Mouse (Mus musculus) midbrain, embryonic 11.5 days (tissue): ENCODE data around the gene Atg7. TPM values are rescaled to one million over a fixed set of nuclear protein-coding genes. Genes with fewer than 3 reads are reported as not detected.

Experiments used
- ATAC-seq: fragments of 200-750 bp; cut with Nextera tagmentation; 2 replicates; pipeline ENCODE4 v1.8.0; 2017; ENCODE audit warnings: moderate TSS enrichment, moderate library complexity; ENCODE audit not compliant: low FRiP score
- DNase-seq: peaks from one replicate; pipeline ENCODE4 v3.0.0; 2015; ENCODE audit warnings: low spot score; ENCODE audit errors: missing footprints
- H3K27ac ChIP-seq: fragments of 300-500 bp; sonication (generic); 2 replicates; pipeline ENCODE4 v1.5.1; 2014; ENCODE audit warnings: low read depth, low read length
- H3K27me3 ChIP-seq: fragments of 300-500 bp; sonication (generic); 2 replicates; pipeline ENCODE4 v1.6.1; 2014; ENCODE audit warnings: mild to moderate bottlenecking, low read length, moderate library complexity, mixed read lengths; ENCODE audit not compliant: control insufficient read depth, insufficient read depth
- H3K36me3 ChIP-seq: fragments of 300-500 bp; sonication (generic); 2 replicates; pipeline ENCODE4 v1.6.1; 2014; ENCODE audit warnings: mild to moderate bottlenecking, low read length, moderate library complexity, mixed read lengths; ENCODE audit not compliant: control insufficient read depth, insufficient read depth
- H3K4me1 ChIP-seq: fragments of 300-500 bp; sonication (generic); 2 replicates; pipeline ENCODE4 v1.6.1; 2014; ENCODE audit warnings: low read length; ENCODE audit not compliant: control insufficient read depth, insufficient read depth
- H3K4me2 ChIP-seq: fragments of 300-500 bp; sonication (generic); 2 replicates; pipeline ENCODE4 v1.6.1; 2014; ENCODE audit warnings: mild to moderate bottlenecking, moderate library complexity
- H3K4me3 ChIP-seq: fragments of 300-500 bp; sonication (generic); 2 replicates; pipeline ENCODE4 v1.5.1; 2014; ENCODE audit warnings: low read depth, low read length
- H3K9ac ChIP-seq: fragments of 300-500 bp; sonication (generic); 2 replicates; pipeline ENCODE4 v1.6.1; 2014; ENCODE audit warnings: low read length
- H3K9me3 ChIP-seq: fragments of 300-500 bp; sonication (generic); 2 replicates; pipeline ENCODE4 v1.6.1; 2016; ENCODE audit warnings: low read length; ENCODE audit not compliant: control insufficient read depth
- WGBS: fragments of 180-500 bp; shearing (Covaris S2); extraction: QIAGEN DNeasy Blood & Tissue Kit; methylation state at CpG from one replicate; pipeline ENCODE4 v1.1.7; 2014; 5-methylcytosine and 5-hydroxymethylcytosine counted together
- polyA plus RNA-seq: library from polyadenylated mRNA; unstranded; fragments of >200 nt; fragmentation: Nextera tagmentation; extraction: Ambion mirVana; gene quantifications from 2 replicates; pipeline ENCODE4 v1.2.1, GENCODE M21; 2014

The Atg7 gene
- polyA plus RNA-seq, 1 experiment from 2014 or later: 17.6 TPM

GRCm38 (mm10) chr6:114836433-114836832 is 193.5 kb downstream of the Atg7 start:
- no peak overlapping the region for H3K27ac ChIP-seq
- H3K27me3 ChIP-seq: no peaks in the 10 kb centered on the region

GRCm38 (mm10) chr6:114838872-114839271 is 196.0 kb downstream of the Atg7 start:
- WGBS: 84% methylated on average over 4 of the region's 4 CpGs
- no peak overlapping the region for H3K4me2 ChIP-seq
- no peaks in the 10 kb centered on the region for H3K27me3 ChIP-seq
- DNase-seq: no peak
- H3K9me3 ChIP-seq: no peaks in the 10 kb centered on the region
- no peak for ATAC-seq
- no peaks in the 10 kb centered on the region for H3K36me3 ChIP-seq
- H3K4me1 ChIP-seq: peaks cover 8% of the 10 kb centered on the region
- no peak overlapping the region for H3K27ac ChIP-seq
- H3K9ac ChIP-seq: no peak overlapping the region
- no peak overlapping the region for H3K4me3 ChIP-seq

More at GRCm38 (mm10) chr6:114836433-114836832, 193.5 kb downstream of the Atg7 start:
- Histone ChIP-seq H3K4me1 (peaks cover 8% of the 10 kb centered on the region), H3K9ac (no peak overlapping the region), H3K36me3 (no peaks in the 10 kb centered on the region), H3K4me3 (no peak overlapping the region), H3K4me2 (no peak overlapping the region), H3K9me3 (no peaks in the 10 kb centered on the region)
- 88% methylated on average over 3 of the region's 3 CpGs for WGBS
- ATAC-seq (no peak), DNase-seq (no peak)

DNA sequence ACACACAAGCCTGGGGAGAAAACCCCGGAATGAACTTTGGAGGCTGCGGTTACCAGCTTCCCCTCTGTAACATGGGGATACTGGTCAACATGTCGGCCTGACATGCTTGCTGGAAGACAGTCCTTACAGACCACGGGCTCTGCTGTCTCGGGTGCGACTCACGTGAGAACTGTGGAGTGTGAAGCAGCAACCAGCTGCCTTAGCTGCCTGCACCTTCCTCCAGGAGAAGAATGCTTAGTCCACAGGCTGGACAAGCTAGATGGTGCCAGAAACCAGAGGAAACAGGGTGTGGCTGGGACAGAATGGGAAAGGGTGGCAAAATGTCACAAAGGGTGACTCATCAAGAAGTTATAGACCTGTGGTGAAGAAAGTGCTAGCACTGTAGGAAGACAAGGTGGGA is 197.1 kb downstream of the Atg7 start:
- no peaks in the 10 kb centered on the region for H3K27me3 ChIP-seq
- no peaks in the 10 kb centered on the region for H3K9me3 ChIP-seq
- 90% methylated on average over 7 of the region's 7 CpGs for WGBS
- no peaks in the 10 kb centered on the region for H3K36me3 ChIP-seq
- DNase-seq (no peak), ATAC-seq (no peak)
- H3K4me1 ChIP-seq: peaks cover 8% of the 10 kb centered on the region
- no peak overlapping the region for H3K4me2 ChIP-seq
- no peak overlapping the region for H3K27ac ChIP-seq
- H3K9ac ChIP-seq: no peak overlapping the region
- no peak overlapping the region for H3K4me3 ChIP-seq

DNA sequence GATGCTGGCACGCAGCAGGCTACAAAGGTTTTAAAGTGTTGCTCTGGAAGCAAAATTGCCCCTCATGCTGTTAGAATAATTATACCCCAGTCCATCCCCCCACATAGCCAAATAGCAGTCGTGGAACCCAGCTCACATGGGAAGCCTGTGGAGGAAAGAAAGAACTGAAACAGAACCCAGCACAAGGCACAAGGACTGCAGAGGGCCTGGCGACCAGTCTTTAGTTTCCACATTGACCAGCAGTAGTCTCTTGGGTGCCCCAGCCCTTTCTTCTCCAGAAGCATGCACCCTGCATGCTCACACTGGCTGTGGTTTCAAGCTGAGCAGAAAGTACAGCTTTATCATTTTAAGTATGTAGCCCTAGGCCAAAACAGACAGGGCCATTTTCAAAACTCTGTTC is 199.2 kb downstream of the Atg7 start:
- Histone ChIP-seq H3K4me2 (no peak overlapping the region), H3K4me1 (peaks cover 13% of the 10 kb centered on the region)

DNA sequence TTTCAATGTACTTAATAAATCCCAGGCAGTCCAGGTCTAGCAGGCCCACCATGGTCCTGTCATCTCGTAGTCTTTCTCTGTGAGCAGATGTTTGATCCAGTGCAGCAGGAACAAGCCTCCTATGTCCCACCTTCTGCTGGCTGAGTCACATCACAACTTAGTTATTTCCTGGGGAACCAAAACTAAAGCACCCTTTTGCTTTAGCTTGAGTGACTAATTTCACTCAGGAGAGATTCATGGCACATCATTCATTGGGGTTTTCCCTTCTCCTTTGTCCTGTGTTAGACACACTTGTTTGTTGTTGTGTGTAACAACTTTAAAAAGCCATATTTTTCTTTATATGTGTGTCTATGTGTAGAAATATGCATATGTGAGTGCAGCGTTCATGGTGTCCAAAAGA is 200.0 kb downstream of the Atg7 start:
- no peaks in the 10 kb centered on the region for H3K36me3 ChIP-seq
- H3K27me3 ChIP-seq: no peaks in the 10 kb centered on the region
- H3K4me2 ChIP-seq: no peak overlapping the region
- 91% methylated on average over 2 of the region's 2 CpGs for WGBS
- ATAC-seq (no peak), DNase-seq (no peak)
- no peak overlapping the region for H3K4me3 ChIP-seq
- H3K9ac ChIP-seq: no peak overlapping the region
- no peaks in the 10 kb centered on the region for H3K9me3 ChIP-seq
- no peak overlapping the region for H3K27ac ChIP-seq
- H3K4me1 ChIP-seq: peaks cover 13% of the 10 kb centered on the region

More for the DNA sequence above, 199.2 kb downstream of the Atg7 start:
- H3K9me3 ChIP-seq: no peaks in the 10 kb centered on the region
- WGBS: 82% methylated on average over 3 of the region's 3 CpGs
- DNase-seq: no peak
- no peaks in the 10 kb centered on the region for H3K27me3 ChIP-seq
- no peak overlapping the region for H3K4me3 ChIP-seq
- H3K27ac ChIP-seq: no peak overlapping the region
- no peak for ATAC-seq
- no peak overlapping the region for H3K9ac ChIP-seq
- H3K36me3 ChIP-seq: no peaks in the 10 kb centered on the region

DNA sequence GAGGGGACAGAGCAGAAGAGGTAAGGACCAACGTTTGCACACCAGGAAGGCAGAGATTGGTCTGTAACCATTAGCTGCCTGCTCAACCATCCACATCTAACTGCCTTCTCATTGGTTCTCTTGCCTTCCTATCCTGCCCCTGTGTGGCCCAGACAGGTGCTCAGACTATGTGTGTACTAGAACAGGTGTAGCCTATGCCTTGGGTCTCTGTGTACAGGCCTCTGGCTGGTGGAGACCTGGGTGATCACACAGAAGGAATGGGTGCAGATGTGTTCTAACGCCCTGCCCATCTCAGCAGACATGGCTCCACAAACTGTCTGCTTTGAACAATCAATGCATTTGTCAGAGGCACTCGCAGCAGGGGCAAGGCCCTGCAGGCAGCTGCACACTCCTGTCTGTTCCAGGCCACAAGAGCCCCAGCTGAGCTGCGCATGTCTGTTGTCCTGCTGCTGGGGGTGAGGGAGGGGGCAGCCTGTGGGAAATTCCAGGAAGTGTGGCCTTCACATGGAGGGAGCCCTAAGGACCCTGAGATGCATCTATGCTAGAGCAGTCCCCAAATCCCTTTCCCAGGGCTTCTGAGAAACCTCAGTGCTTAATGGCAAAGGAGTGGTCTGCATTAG is 203.4 kb downstream of the Atg7 start:
- H3K4me1 ChIP-seq: peaks cover 10% of the 10 kb centered on the region
- peak; percentile 62; the same call in 1 of the 2 replicates for ATAC-seq
- DNase-seq: no peak
- no peaks in the 10 kb centered on the region for H3K9me3 ChIP-seq
- H3K4me3 ChIP-seq: no peak overlapping the region
- no peaks in the 10 kb centered on the region for H3K36me3 ChIP-seq
- H3K4me2 ChIP-seq: no peak overlapping the region
- no peak overlapping the region for H3K9ac ChIP-seq
- H3K27me3 ChIP-seq: no peaks in the 10 kb centered on the region
- 33% methylated on average over 4 of the region's 4 CpGs for WGBS
- H3K27ac ChIP-seq: peak overlapping the region; percentile 37; the same call in 1 of the 2 replicates

DNA sequence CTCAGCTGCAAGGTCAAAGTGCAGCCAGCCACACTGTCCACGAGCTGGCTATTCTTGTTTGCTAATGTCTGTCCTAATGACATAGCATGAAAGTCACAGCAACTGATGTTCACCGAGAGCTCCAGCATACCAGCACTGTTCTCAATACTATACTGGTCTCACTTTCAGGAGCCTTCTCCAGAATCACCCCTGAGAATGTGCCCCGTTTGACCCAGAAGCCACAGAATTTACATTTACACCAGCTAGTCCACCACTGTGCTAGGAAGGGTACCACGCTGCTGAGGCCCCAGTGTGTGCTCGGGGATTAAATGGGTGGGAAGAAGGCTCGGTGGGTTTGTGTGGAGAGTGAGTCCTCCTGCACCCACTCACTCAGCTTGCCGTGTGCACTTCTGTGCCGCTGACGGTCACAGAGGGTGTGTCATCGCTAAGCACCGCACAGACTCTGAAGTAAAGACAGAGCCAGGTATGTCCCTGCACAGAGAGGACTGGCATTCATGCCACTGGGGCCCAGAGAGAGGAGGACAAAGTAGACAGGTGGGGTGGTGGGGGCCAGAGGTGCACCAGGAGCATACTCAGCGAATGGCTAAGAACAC is 204.8 kb downstream of the Atg7 start:
- Histone ChIP-seq H3K9me3 (no peaks in the 10 kb centered on the region), H3K4me2 (no peak overlapping the region), H3K4me1 (peaks cover 22% of the 10 kb centered on the region), H3K27me3 (no peaks in the 10 kb centered on the region), H3K36me3 (no peaks in the 10 kb centered on the region), H3K9ac (no peak overlapping the region), H3K4me3 (no peak overlapping the region), H3K27ac (no peak overlapping the region)
- no peak for ATAC-seq
- 82% methylated on average over 12 of the region's 12 CpGs for WGBS
- DNase-seq: no peak

DNA sequence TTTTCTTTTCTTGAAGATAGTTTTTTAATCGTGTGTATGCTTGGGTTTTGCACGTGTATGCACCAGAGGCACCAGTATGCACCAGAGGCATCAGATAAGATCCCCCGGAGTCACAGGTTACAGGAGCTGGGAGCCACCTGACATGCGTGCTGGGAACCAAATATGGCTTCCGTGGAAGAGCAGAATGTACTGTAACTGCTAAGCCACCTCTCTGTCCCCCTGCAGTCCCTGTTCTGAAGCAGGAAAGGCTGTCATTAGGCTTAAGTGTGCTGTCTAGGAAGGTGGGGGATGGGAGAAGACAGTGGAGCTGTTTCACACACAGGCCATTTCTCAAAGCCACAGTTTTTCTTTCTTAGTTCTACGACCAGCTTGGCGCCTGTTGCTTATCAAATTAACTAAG is 205.9 kb downstream of the Atg7 start:
- no peaks in the 10 kb centered on the region for H3K27me3 ChIP-seq
- WGBS: 84% methylated on average over 7 of the region's 7 CpGs
- H3K27ac ChIP-seq: no peak overlapping the region
- no peak overlapping the region for H3K4me2 ChIP-seq
- no peaks in the 10 kb centered on the region for H3K36me3 ChIP-seq
- peaks cover 22% of the 10 kb centered on the region for H3K4me1 ChIP-seq
- H3K4me3 ChIP-seq: no peak overlapping the region
- no peaks in the 10 kb centered on the region for H3K9me3 ChIP-seq
- ATAC-seq (no peak), DNase-seq (no peak)
- H3K9ac ChIP-seq: no peak overlapping the region; the same call in 1 of the 2 replicates

- Histone ChIP-seq H3K27me3 (no peaks in the 10 kb centered on the region), H3K9me3 (no peaks in the 10 kb centered on the region), H3K36me3 (no peaks in the 10 kb centered on the region), H3K4me2 (no peak overlapping the region), H3K4me1 (peaks cover 22% of the 10 kb centered on the region), H3K27ac (no peak overlapping the region), H3K9ac (no peak overlapping the region), H3K4me3 (no peak overlapping the region)
- ATAC-seq: no peak
- 91% methylated on average over 8 of the region's 8 CpGs for WGBS
- DNase-seq: no peak
Observed at GRCm38 (mm10) chr6:114849787-114850186, 206.9 kb downstream of the Atg7 start.
